Mouse (Mus musculus) G1E (cell line): Measurements from ENCODE around the gene Ncor2. TPM values are rescaled to one million over a fixed set of nuclear protein-coding genes. Genes with fewer than 3 reads are reported as not detected.
A peak's percentile ranks its signal among the peaks of the same experiment; 100 is the strongest.

Experiments used
- ATAC-seq: 2 replicates; pipeline ENCODE4 v1.8.0; 2016; ENCODE audit warnings: mild to moderate bottlenecking; ENCODE audit not compliant: insufficient number of reproducible peaks, poor library complexity, low FRiP score, severe bottlenecking; ENCODE audit errors: extremely low read depth
- DNase-seq: peaks from one replicate; pipeline ENCODE4 v3.0.0; 2012; ENCODE audit warnings: low spot score
- H3K27me3 ChIP-seq: 2 replicates; pipeline ENCODE4 v1.6.1; 2012; ENCODE audit warnings: mild to moderate bottlenecking, low read length, inconsistent platforms; ENCODE audit not compliant: insufficient read depth
- H3K36me3 ChIP-seq: replicated peaks from 2 replicates; pipeline ENCODE3; 2012; ENCODE audit warnings: mild to moderate bottlenecking, inconsistent platforms
- H3K4me1 ChIP-seq: 2 replicates; pipeline ENCODE4 v1.6.1; 2012; ENCODE audit warnings: low read depth, low read length, inconsistent platforms, mixed read lengths; ENCODE audit not compliant: insufficient read depth
- H3K4me3 ChIP-seq: 2 replicates; pipeline ENCODE4 v1.5.1; 2012; ENCODE audit warnings: low read depth, mild to moderate bottlenecking, inconsistent platforms, low read length, moderate library complexity, mixed read lengths
- H3K9me3 ChIP-seq: replicated peaks from 2 replicates; pipeline ENCODE4 v1.6.1; 2012; ENCODE audit warnings: inconsistent platforms
- CTCF ChIP-seq: IDR thresholded peaks from 2 replicates; pipeline ENCODE4 v1.5.1; 2012; ENCODE audit warnings: low read depth, low read length, inconsistent platforms, mixed read lengths
- GATA1 ChIP-seq: IDR thresholded peaks from 2 replicates; pipeline ENCODE4 v1.6.1; 2012; ENCODE audit warnings: borderline replicate concordance, low read length, inconsistent platforms, mixed read lengths
- GATA2 ChIP-seq: IDR thresholded peaks from 2 replicates; pipeline ENCODE4 v1.6.1; 2012; ENCODE audit warnings: low read depth, low read length, inconsistent platforms, borderline replicate concordance
- POLR2AphosphoS5 ChIP-seq: IDR thresholded peaks from 2 replicates; pipeline ENCODE4 v1.6.1; 2012; ENCODE audit warnings: low read depth, low read length, inconsistent platforms; ENCODE audit not compliant: insufficient replicate concordance
- TAL1 ChIP-seq: conservative IDR thresholded peaks from 2 replicates; pipeline ENCODE4 v1.6.1; 2012; ENCODE audit warnings: low read depth, low read length, inconsistent platforms, mixed read lengths
- polyA plus RNA-seq: library from polyadenylated mRNA; stranded (reverse); fragments of >175 nt; gene quantifications from 2 replicates; pipeline ENCODE4 v1.2.3, GENCODE M21; 2012
- total RNA-seq, 2 experiments: library from RNA; stranded (forward) in 1 of 2; stranded (reverse) in 1 of 2; fragments of 200-1000 nt in 1 of 2; fragments of >200 nt in 1 of 2; fragmentation: Nextera tagmentation in 1 of 2; gene quantifications; 2 replicates each; pipeline ENCODE4 v1.2.3; 2014 to 2017

Ncor2 gene
- total and polyA plus RNA-seq, 3 experiments, result 0.09 TPM; not detected in 2

DNA sequence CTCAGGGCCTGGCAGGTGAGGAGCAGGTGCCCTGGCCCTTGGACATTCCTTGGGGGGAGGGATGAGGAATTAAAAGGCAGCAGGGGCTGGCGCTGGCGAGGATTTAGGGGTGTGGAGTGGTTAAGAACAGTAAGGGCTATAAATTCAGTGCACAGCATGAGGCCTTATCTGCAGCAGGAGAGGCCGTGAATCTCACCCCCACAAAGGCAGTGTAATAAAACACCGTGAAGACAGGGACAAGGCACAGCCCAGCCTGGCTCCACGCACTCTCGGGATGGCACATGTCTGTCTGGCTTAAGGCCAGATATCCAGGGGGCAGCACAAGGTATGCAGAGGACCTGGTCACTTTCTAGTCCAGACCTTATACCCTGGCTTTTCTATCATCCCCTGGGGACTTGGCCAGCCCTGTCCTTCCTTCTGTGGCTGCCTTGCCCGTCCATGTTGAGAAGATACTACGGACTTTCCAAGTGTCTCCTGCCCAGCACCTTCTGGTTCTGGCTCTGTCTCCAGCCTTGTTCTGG, 93.9 kb downstream of the Ncor2 start:
- Histone ChIP-seq H3K36me3 (no peaks in the 10 kb centered on the region), H3K9me3 (peaks cover 98% of the 10 kb centered on the region), H3K4me1 (no peaks in the 10 kb centered on the region), H3K4me3 (no peak overlapping the region), H3K27me3 (no peaks in the 10 kb centered on the region)
- no peak for TF ChIP-seq GATA2
- TF ChIP-seq POLR2AphosphoS5, result no peak
- no peak for TF ChIP-seq GATA1
- TF ChIP-seq CTCF, result no peak
- TF ChIP-seq TAL1, result no peak
- no peak for ATAC-seq
- DNase-seq, result no peak

GRCm38 (mm10) chr5:125083674-125084073, 95.3 kb downstream of the Ncor2 start:
- Histone ChIP-seq H3K9me3 (peaks cover 96% of the 10 kb centered on the region), H3K4me1 (no peaks in the 10 kb centered on the region), H3K36me3 (no peaks in the 10 kb centered on the region), H3K27me3 (no peaks in the 10 kb centered on the region), H3K4me3 (no peak overlapping the region)
- DNase-seq (no peak), ATAC-seq (no peak)
- no peak for TF ChIP-seq GATA1
- no peak for TF ChIP-seq POLR2AphosphoS5
- TF ChIP-seq GATA2, result no peak
- no peak for TF ChIP-seq CTCF
- TF ChIP-seq TAL1, result no peak

DNA sequence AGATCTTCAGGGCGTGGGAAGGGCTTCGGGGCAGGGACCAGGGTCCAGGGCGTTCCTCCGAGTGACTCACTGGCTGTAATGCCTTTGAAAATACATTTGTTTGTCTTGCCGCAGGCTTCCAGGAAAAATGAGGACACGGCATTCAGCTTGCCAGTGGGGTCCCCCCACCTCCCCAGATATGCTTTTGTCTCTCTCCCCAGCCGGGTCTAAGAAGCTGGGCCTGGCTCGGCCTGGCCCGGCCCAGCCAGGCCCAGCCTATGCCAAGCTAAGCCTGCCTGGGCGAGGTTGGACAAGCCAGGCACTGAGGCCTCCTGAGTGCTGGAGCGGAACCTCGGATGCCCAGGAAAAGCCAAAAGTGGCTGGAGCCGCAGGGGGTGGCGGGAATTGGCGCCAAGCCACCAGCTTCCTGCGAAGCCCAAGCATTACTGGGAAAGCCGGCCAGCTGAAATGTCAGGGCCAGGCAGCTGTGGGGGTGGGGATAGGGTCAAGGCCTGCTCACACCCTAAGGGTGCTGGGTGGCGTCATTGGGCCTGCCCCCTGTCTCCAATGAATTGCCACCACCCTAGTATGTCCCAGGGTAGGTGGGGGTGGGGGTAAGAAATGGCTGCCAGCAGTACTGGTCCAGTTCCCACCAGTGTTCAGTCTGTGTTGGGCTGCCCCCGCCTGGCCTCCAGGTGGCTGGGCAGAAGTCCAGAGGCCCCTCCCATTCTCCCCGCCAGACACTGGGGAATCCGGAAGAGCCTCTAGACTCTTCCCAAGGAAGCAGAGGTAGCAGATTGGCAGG, 97.5 kb downstream of the Ncor2 start:
- Histone ChIP-seq H3K9me3 (peaks cover 96% of the 10 kb centered on the region), H3K4me3 (no peak overlapping the region; the same call in 1 of the 2 replicates), H3K27me3 (no peaks in the 10 kb centered on the region), H3K36me3 (no peaks in the 10 kb centered on the region), H3K4me1 (no peaks in the 10 kb centered on the region)
- TF ChIP-seq TAL1, result no peak
- TF ChIP-seq CTCF, result no peak
- no peak for TF ChIP-seq GATA2
- no peak for ATAC-seq
- DNase-seq, result no peak

- no peaks in the 10 kb centered on the region for H3K4me1 ChIP-seq
- no peak for DNase-seq
- no peaks in the 10 kb centered on the region for H3K36me3 ChIP-seq
- no peak overlapping the region for H3K4me3 ChIP-seq
- ATAC-seq, result no peak
- no peak for TF ChIP-seq GATA1
- no peak for TF ChIP-seq CTCF
- no peak for TF ChIP-seq POLR2AphosphoS5
- TF ChIP-seq GATA2, result no peak
- no peak for TF ChIP-seq TAL1
- peaks cover 96% of the 10 kb centered on the region for H3K9me3 ChIP-seq
- H3K27me3 ChIP-seq, result no peaks in the 10 kb centered on the region
Observed at GRCm38 (mm10) chr5:125080787-125081317, 98.2 kb downstream of the Ncor2 start.

DNA sequence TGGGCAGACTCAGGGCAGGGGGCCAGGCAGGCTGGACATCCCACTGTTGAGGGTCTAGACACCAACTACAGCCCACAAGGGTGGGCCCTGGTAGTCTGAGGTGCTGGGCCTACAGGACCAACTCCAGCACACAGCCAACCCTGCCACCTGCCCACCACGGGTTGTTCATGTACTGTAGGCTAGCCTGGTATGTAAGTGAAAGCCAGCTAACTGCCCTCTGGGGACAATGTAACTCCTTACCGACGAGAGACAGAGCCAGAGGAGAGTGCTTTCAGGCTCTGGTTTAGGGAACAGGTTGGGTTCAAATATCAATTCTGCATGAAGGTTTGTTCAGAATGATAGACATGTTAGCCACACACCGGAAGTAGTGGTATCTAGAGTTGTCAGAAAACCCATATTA, 98.7 kb downstream of the Ncor2 start:
- no peak for DNase-seq
- no peaks in the 10 kb centered on the region for H3K36me3 ChIP-seq
- H3K9me3 ChIP-seq, result peaks cover 96% of the 10 kb centered on the region
- 0 out of 2 replicates have a peak overlapping the region, but pooled peaks have one; percentile 2 for H3K4me3 ChIP-seq
- no peaks in the 10 kb centered on the region for H3K4me1 ChIP-seq
- H3K27me3 ChIP-seq, result no peaks in the 10 kb centered on the region
- TF ChIP-seq GATA2, result no peak
- TF ChIP-seq POLR2AphosphoS5, result no peak
- no peak for TF ChIP-seq CTCF
- no peak for TF ChIP-seq TAL1
- TF ChIP-seq GATA1, result no peak
- ATAC-seq, result no peak

- no peak for ATAC-seq
- H3K27me3 ChIP-seq, result no peaks in the 10 kb centered on the region
- no peak for DNase-seq
- no peaks in the 10 kb centered on the region for H3K36me3 ChIP-seq
- H3K4me1 ChIP-seq, result no peaks in the 10 kb centered on the region
- peaks cover 96% of the 10 kb centered on the region for H3K9me3 ChIP-seq
- TF ChIP-seq POLR2AphosphoS5 (no peak), GATA1 (no peak), TAL1 (no peak), CTCF (no peak), GATA2 (no peak)
- no peak overlapping the region for H3K4me3 ChIP-seq
Observed at GRCm38 (mm10) chr5:125078220-125078619, 100.8 kb downstream of the Ncor2 start.
